Mouse (Mus musculus) left cerebral cortex, postnatal 4 days (tissue): ENCODE data around the gene Xpr1. TPM values are rescaled to one million over a fixed set of nuclear protein-coding genes. Genes with fewer than 3 reads are reported as not detected.
"Not testable (repeated sequence)": the region's sequence is repeated elsewhere in the genome, so short reads cannot be mapped to it uniquely, and the experiment has no call there.

Experiments used
- DNase-seq: peaks from one replicate; pipeline ENCODE4 v3.0.0-alpha.2; 2022
- intact Hi-C: fragments of 180-260 bp; cut with DNase I; formaldehyde crosslinking; loops from one replicate; pipeline ENCODE4 v1.15.1; 2025
- total RNA-seq, 2 experiments: library from RNA; stranded (reverse); gene quantifications; 2 replicates each; pipeline ENCODE4 v1.2.3; 2021

The Xpr1 gene
- total RNA-seq, 2 experiments from 2014 or later = 153 to 167 TPM

- intact Hi-C loops, DNase-seq: not testable (repeated sequence)
These were observed 154.7 kb downstream of the Xpr1 start for GRCm38 (mm10) chr1:155262496-155262895.

GRCm38 (mm10) chr1:155254309-155254708, 162.9 kb downstream of the Xpr1 start:
- DNase-seq = no peak
- intact Hi-C loops = no loop called here

GRCm38 (mm10) chr1:155253126-155253525, 164.1 kb downstream of the Xpr1 start:
- intact Hi-C loops = no loop called here
- DNase-seq = no peak

GRCm38 (mm10) chr1:155252631-155253121, 164.5 kb downstream of the Xpr1 start:
- intact Hi-C loops = no loop called here
- DNase-seq = no peak

- intact Hi-C loops = no loop called here
- DNase-seq = no peak
These were observed 165.6 kb downstream of the Xpr1 start for GRCm38 (mm10) chr1:155251596-155251995.

GRCm38 (mm10) chr1:155250531-155251135, 166.6 kb downstream of the Xpr1 start:
- intact Hi-C loops = no loop called here
- no peak for DNase-seq

GRCm38 (mm10) chr1:155249896-155250295, 167.3 kb downstream of the Xpr1 start:
- no peak for DNase-seq
- intact Hi-C loops = no loop called here

- intact Hi-C loops = no loop called here
- DNase-seq = no peak
These were observed 169.2 kb downstream of the Xpr1 start for GRCm38 (mm10) chr1:155248041-155248440.

- no peak for DNase-seq
- intact Hi-C loops = no loop called here
These were observed 169.8 kb downstream of the Xpr1 start for GRCm38 (mm10) chr1:155247441-155247840.

- intact Hi-C loops = no loop called here
- DNase-seq = no peak
These were observed 171.7 kb downstream of the Xpr1 start for GRCm38 (mm10) chr1:155245516-155245915.

GRCm38 (mm10) chr1:155244771-155245211, 172.4 kb downstream of the Xpr1 start:
- DNase-seq = no peak
- intact Hi-C loops = no loop called here

GRCm38 (mm10) chr1:155243797-155244770, 173.1 kb downstream of the Xpr1 start, which contains the start of gene BC034090:
Gene BC034090, minus strand, starts transcription at chr1:155244444.
- no peak for DNase-seq
- intact Hi-C loops = no loop called here

- intact Hi-C loops = no loop called here
- DNase-seq = no peak
These were observed 174.8 kb downstream of the Xpr1 start for GRCm38 (mm10) chr1:155242488-155242745.

- intact Hi-C loops = no loop called here
- no peak for DNase-seq
These were observed 175.3 kb downstream of the Xpr1 start for GRCm38 (mm10) chr1:155241701-155242487.

GRCm38 (mm10) chr1:155239962-155240717, 177.1 kb downstream of the Xpr1 start:
- DNase-seq = no peak
- intact Hi-C loops = no loop called here

GRCm38 (mm10) chr1:155239169-155239568, 178.0 kb downstream of the Xpr1 start:
- DNase-seq = no peak

GRCm38 (mm10) chr1:155238126-155238525, 179.1 kb downstream of the Xpr1 start:
- DNase-seq = no peak
- intact Hi-C loops = no loop called here

More at GRCm38 (mm10) chr1:155239169-155239568, 178.0 kb downstream of the Xpr1 start:
- intact Hi-C loops = no loop called here

- no peak for DNase-seq
- intact Hi-C loops = no loop called here
These were observed 179.8 kb downstream of the Xpr1 start for GRCm38 (mm10) chr1:155237390-155237789.

GRCm38 (mm10) chr1:155236306-155237024, 180.8 kb downstream of the Xpr1 start:
- intact Hi-C loops = no loop called here
- DNase-seq = no peak

GRCm38 (mm10) chr1:155235641-155236040, 181.6 kb downstream of the Xpr1 start:
- intact Hi-C loops = no loop called here
- DNase-seq = no peak
